Mouse (Mus musculus): ENCODE data around the gene Fcnb. TPM values are rescaled to one million over a fixed set of nuclear protein-coding genes. Genes with fewer than 3 reads are reported as not detected.

The Fcnb gene
- polyA plus RNA-seq, 1 experiment from 2014 or later: 0.33 TPM

Other genes starting within 250 kb of the Fcnb start
- gene Col5a1, start 198.5 kb downstream of the Fcnb start, polyA plus RNA-seq (2016; fragmentation: Nextera tagmentation; extraction: Ambion mirVana): 53.3 and 54.7 TPM in 2 replicates
- 6.1 and 6.2 TPM in 2 replicates for gene Olfm1, start 108.1 kb upstream of the Fcnb start, polyA plus RNA-seq (2016; fragmentation: Nextera tagmentation; extraction: Ambion mirVana)

Data from heart, embryonic 12.5 days (tissue).